In genomic region chr13:83573327-83573726, GRCm38 (mm10) we compare ENCODE assay signal across 12 mouse cellular contexts.
DNase-seq lines count a peak whose midpoint lies in the region; ATAC-seq lines count a peak whose summit lies in the region.
"Had no signal": no experiment of that assay in that cellular context is flagged by ENCODE, and none has a peak within 500 bp of the region (broad histone marks: within the 10 kb centered on the region; RNA-seq: fewer than 3 reads in every experiment).

No protein-coding gene starts in this region.

- peaks cover 18% of the 10 kb centered on the region for H3K4me1 ChIP-seq in embryonic facial prominence, embryonic 12.5 days
- H3K4me1 ChIP-seq in embryonic facial prominence, embryonic 10.5 days, result peaks cover 32% of the 10 kb centered on the region
- peaks cover 41% of the 10 kb centered on the region for H3K4me1 ChIP-seq in heart, embryonic 15.5 days (replicated peaks)

- WGBS in embryonic facial prominence, embryonic 12.5 days, result 51% methylated on average over 4 of the region's 4 CpGs
- 36% methylated on average over 4 of the region's 4 CpGs for WGBS in embryonic facial prominence, embryonic 10.5 days
- 22% methylated on average over 4 of the region's 4 CpGs for WGBS in heart, embryonic 15.5 days

- no peak overlapping the region for H3K9ac ChIP-seq in embryonic facial prominence, embryonic 12.5 days
- no peak overlapping the region for H3K9ac ChIP-seq in heart, embryonic 15.5 days
- H3K9ac ChIP-seq: forebrain, embryonic 12.5 days; midbrain, embryonic 13.5 days had no signal

- no peaks in the 10 kb centered on the region for H3K9me3 ChIP-seq in embryonic facial prominence, embryonic 12.5 days
- no peaks in the 10 kb centered on the region for H3K9me3 ChIP-seq in embryonic facial prominence, embryonic 10.5 days
- H3K9me3 ChIP-seq in heart, embryonic 15.5 days (replicated peaks), result no peaks in the 10 kb centered on the region
- H3K9me3 ChIP-seq: forebrain, embryonic 12.5 days; midbrain, embryonic 13.5 days had no signal

- H3K27ac ChIP-seq in embryonic facial prominence, embryonic 12.5 days, result 0 out of 2 replicates have a peak overlapping the region, but pooled peaks have one; percentile 19
- H3K27ac ChIP-seq in embryonic facial prominence, embryonic 10.5 days (replicated peaks), result no peak overlapping the region
- H3K27ac ChIP-seq in heart, embryonic 15.5 days, result peak overlapping the region; percentile 78
- H3K27ac ChIP-seq: forebrain, embryonic 12.5 days; midbrain, embryonic 13.5 days had no signal

- H3K4me3 ChIP-seq in embryonic facial prominence, embryonic 12.5 days, result no peak overlapping the region
- no peak overlapping the region for H3K4me3 ChIP-seq in embryonic facial prominence, embryonic 10.5 days
- H3K4me3 ChIP-seq in heart, embryonic 15.5 days, result no peak overlapping the region
- H3K4me3 ChIP-seq: forebrain, embryonic 12.5 days; midbrain, embryonic 13.5 days had no signal

- no peaks in the 10 kb centered on the region for H3K27me3 ChIP-seq in embryonic facial prominence, embryonic 12.5 days
- no peaks in the 10 kb centered on the region for H3K27me3 ChIP-seq in embryonic facial prominence, embryonic 10.5 days (replicated peaks; ENCODE audit: low read depth, poor library complexity, severe bottlenecking)
- no peaks in the 10 kb centered on the region for H3K27me3 ChIP-seq in heart, embryonic 15.5 days
- H3K27me3 ChIP-seq: forebrain, embryonic 12.5 days had no signal

- intact Hi-C loops in gastrocnemius, postnatal 14 days (cut with DNase I; ENCODE audit: low total_unique reads), result no loop called here

- ATAC-seq in embryonic facial prominence, embryonic 12.5 days (ENCODE audit: insufficient number of reproducible peaks, insufficient read depth, low FRiP score, low TSS enrichment), result no peak
- no peak for ATAC-seq in heart, embryonic 15.5 days (replicated peaks; ENCODE audit: insufficient number of reproducible peaks, insufficient read depth, low FRiP score, low read depth)
- ATAC-seq: midbrain, embryonic 13.5 days had no signal

- H3K4me2 ChIP-seq in embryonic facial prominence, embryonic 12.5 days (replicated peaks), result no peak overlapping the region
- peak overlapping the region; percentile 42 for H3K4me2 ChIP-seq in heart, embryonic 15.5 days
- H3K4me2 ChIP-seq: forebrain, embryonic 12.5 days; midbrain, embryonic 13.5 days had no signal

- no peak for DNase-seq in embryonic facial prominence, embryonic 10.5 days (ENCODE audit: low spot score)
- DNase-seq in testis, postnatal 14 days (ENCODE audit: low spot score), result peak; percentile 35
- no peak for DNase-seq in testis, postnatal 10 days (ENCODE audit: low spot score)
- DNase-seq in spleen, postnatal 36 days (ENCODE audit: low spot score in 2 of 2), result no peak
- DNase-seq in embryo, embryonic 9.5 days (ENCODE audit: extremely low spot score), result no peak
- no peak for DNase-seq in gastrocnemius, postnatal 14 days
- DNase-seq: cerebellum, adult 8-10 months; kidney, postnatal 36 days had no signal

- H3K36me3 ChIP-seq in embryonic facial prominence, embryonic 12.5 days, result no peaks in the 10 kb centered on the region
- H3K36me3 ChIP-seq in embryonic facial prominence, embryonic 10.5 days (replicated peaks), result no peaks in the 10 kb centered on the region
- H3K36me3 ChIP-seq in heart, embryonic 15.5 days, result no peaks in the 10 kb centered on the region
- H3K36me3 ChIP-seq: forebrain, embryonic 12.5 days; midbrain, embryonic 13.5 days had no signal
